Mouse (Mus musculus): ENCODE results near the gene Otub1. TPM values are rescaled to one million over a fixed set of nuclear protein-coding genes. Genes with fewer than 3 reads are reported as not detected.

Otub1 gene
- polyA plus RNA-seq, 1 experiment from 2014 or later, result 242 TPM

DNA sequence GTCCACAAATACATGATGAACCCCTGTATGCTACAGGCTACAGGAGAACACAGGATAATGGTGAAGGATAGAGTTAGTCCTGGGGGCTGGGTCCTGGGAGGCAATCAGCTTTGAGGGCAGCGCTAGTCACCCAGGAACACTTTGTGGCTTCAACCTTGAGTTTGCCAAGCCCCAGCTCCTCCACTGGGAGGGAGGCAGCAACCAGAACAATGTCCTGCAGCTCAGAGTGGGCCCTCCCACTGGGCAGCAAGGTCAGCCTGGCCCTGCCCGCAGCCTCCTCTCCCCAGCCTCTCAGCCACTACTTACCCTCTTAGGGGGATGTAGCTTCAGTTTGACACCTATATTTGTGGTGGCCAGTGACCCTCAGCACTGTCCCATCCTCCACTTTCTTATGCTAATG, 37.7 kb downstream of the Otub1 start:
- no peak overlapping the region for H3K4me2 ChIP-seq
- no peaks in the 10 kb centered on the region for H3K36me3 ChIP-seq (ENCODE audit: poor library complexity, severe bottlenecking)
- no peaks in the 10 kb centered on the region for H3K9me3 ChIP-seq (replicated peaks)
- H3K4me1 ChIP-seq, result peaks cover 59% of the 10 kb centered on the region
- H3K9ac ChIP-seq, result no peak overlapping the region
- H3K27ac ChIP-seq, result no peak overlapping the region
- 35% methylated on average over 2 of the region's 2 CpGs for WGBS
- peaks cover 33% of the 10 kb centered on the region for H3K27me3 ChIP-seq
- H3K4me3 ChIP-seq, result no peak overlapping the region
- ATAC-seq, result no peak

DNA sequence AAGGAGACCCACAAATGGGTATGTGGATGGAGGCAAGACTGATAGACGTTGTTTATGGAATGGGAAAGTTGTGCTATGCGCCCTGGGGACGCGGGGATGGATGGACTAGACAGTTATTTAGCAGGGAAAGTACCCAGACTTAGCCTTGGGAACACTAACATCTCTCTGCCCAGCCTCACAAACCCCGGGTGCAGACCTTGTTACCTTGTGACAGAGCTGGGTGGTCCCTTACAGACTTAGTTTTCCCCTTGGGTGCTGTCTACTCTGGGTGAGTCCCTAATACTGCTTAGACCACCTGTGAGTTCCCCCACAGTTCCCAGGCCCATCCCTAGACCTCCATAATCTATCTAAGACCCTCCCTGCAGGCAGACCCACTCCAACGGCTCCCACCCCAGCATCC, 39.3 kb downstream of the Otub1 start:
- Histone ChIP-seq H3K4me1 (peaks cover 51% of the 10 kb centered on the region), H3K9me3 (replicated peaks) (no peaks in the 10 kb centered on the region), H3K9ac (no peak overlapping the region), H3K27ac (no peak overlapping the region), H3K4me3 (no peak overlapping the region), H3K27me3 (peaks cover 43% of the 10 kb centered on the region), H3K36me3 (ENCODE audit: poor library complexity, severe bottlenecking) (no peaks in the 10 kb centered on the region), H3K4me2 (no peak overlapping the region)
- WGBS, result 11% methylated on average over 6 of the region's 6 CpGs
- ATAC-seq, result no peak

DNA sequence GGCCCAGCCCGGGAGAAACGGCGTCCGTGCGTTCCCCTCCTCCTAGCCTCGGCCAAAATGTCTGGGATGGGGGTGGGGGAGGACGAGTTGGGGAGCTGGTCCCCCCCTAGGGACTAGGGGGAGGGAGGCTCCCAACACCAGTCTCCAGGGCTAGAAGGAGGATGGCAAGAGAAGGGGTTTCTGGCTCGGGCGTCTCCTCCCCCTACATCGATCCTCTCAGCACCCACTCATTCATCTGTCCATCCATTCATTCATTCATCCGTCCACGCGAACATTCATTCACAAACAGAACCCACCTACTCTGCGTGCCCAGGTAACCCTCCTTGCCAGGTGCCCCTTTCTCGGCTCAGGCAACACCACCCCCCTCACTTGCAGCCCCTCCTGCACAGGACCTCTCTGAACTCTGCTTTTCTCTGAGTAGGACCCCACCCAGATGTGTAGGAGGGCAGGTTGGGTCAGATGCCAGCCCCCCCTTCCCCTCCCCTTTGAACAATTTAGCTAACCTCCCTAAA, 39.9 kb downstream of the Otub1 start:
- H3K36me3 ChIP-seq (ENCODE audit: poor library complexity, severe bottlenecking), result no peaks in the 10 kb centered on the region
- no peaks in the 10 kb centered on the region for H3K9me3 ChIP-seq (replicated peaks)
- peak overlapping the region; percentile 88 for H3K9ac ChIP-seq
- no peak overlapping the region for H3K27ac ChIP-seq
- no peak; the same call in 1 of the 2 replicates for ATAC-seq
- H3K4me1 ChIP-seq, result peaks cover 46% of the 10 kb centered on the region
- 5% methylated on average over 13 of the region's 15 CpGs for WGBS
- peak overlapping the region; percentile 98 for H3K4me2 ChIP-seq
- H3K27me3 ChIP-seq, result peaks cover 45% of the 10 kb centered on the region
- peak overlapping the region; percentile 80 for H3K4me3 ChIP-seq

DNA sequence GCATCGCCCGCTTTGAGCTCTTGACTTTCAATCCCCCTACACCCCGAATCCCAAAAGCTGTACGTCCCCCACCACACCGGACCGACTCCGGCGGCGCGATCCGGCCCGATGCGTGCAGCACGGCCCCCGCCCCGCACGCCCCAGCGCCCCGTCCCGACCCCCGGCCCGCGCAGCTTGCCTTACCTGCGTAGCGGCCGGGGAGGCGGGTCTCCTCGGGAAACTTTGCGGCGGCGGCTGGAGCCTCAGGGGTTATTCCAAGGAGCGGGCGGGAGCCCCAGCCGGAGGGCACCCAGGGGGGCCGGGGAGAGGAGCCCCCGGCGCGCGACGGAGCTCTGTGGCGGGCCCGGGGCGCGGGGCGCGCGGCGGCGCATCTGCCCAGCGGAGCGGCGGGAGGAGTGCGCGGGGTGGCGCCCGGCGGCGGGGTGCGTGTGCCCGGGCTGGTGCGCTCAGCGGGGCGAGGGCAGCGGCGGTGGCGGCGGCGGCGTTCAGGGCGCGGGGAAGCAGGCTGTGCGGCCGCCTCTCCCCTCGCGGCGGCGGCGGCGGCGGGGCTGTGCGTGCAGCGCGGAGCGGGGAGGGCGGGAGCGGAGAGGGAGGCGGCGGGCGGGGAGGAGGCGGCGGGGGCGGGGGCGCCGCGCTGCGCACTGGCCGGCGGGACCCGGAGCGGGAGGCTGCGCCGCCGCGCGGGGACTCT, 40.5 kb downstream of the Otub1 start:
- Histone ChIP-seq H3K4me1 (peaks cover 44% of the 10 kb centered on the region), H3K27me3 (peaks cover 49% of the 10 kb centered on the region), H3K4me3 (peak overlapping the region; percentile 80), H3K4me2 (peak overlapping the region; percentile 98), H3K27ac (0 out of 2 replicates have a peak overlapping the region, but pooled peaks have one; percentile 40), H3K9ac (peak overlapping the region; percentile 88), H3K9me3 (replicated peaks) (no peaks in the 10 kb centered on the region), H3K36me3 (ENCODE audit: poor library complexity, severe bottlenecking) (no peaks in the 10 kb centered on the region)
- WGBS, result under 1% methylated on average over 74 of the region's 105 CpGs
- ATAC-seq, result peak; percentile 57

DNA sequence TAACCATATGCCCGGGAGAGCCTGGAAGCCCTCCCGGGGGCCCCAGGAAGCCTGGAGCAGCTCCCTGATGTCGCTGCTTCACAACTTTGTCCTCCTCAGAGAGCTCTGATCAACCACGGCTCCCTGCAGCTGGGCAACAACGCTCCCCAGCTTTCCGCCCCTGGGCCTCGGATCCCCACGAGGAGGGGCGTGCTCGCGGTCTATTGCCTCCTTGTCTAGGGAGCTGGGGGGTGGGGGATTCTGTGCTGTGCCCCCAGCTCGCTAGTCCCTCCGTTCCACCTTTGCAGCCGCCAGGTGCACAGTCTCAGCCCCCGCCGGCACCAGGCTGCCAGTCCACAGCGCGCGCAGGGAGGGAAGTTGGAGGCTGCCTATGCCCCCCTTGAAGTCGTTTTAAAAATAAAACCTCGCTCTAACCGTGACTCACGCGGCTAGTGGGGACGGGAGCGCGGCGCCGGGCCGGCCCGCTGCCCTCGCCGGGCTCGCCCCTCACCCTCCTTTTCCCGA, 41.2 kb downstream of the Otub1 start:
- WGBS, result under 1% methylated on average over 34 of the region's 35 CpGs
- Histone ChIP-seq H3K9me3 (replicated peaks) (no peaks in the 10 kb centered on the region), H3K9ac (peak overlapping the region; percentile 88), H3K4me1 (peaks cover 51% of the 10 kb centered on the region), H3K27me3 (peaks cover 49% of the 10 kb centered on the region), H3K4me3 (peak overlapping the region; percentile 80), H3K4me2 (peak overlapping the region; percentile 98), H3K36me3 (ENCODE audit: poor library complexity, severe bottlenecking) (no peaks in the 10 kb centered on the region), H3K27ac (peak overlapping the region; percentile 48)
- 0 out of 2 replicates have a peak, but pooled peaks have one; percentile 1 for ATAC-seq

DNA sequence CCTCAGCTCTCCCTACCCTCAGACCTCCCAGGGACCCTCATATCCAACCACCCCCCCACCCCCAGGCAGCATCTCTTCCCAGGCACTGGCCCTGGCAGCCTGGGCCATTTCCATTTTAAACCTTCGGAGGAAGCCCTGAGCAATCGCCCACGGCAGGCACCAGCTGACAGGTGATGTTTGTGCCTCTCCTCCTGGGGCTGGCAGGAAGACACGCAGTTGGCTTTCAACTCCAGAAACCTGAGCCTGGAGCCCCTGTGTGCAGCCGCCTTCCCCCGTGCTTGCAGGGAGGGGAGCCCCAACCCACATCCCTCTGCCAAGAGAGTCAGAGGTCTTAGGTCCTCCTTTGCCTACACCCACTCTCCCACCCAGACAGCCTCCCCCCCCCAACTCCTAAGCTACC, 41.9 kb downstream of the Otub1 start:
- Histone ChIP-seq H3K9me3 (replicated peaks) (no peaks in the 10 kb centered on the region), H3K27ac (peak overlapping the region; percentile 48; the same call in 1 of the 2 replicates), H3K4me3 (peak overlapping the region; percentile 80), H3K9ac (peak overlapping the region; percentile 88), H3K36me3 (ENCODE audit: poor library complexity, severe bottlenecking) (no peaks in the 10 kb centered on the region), H3K4me2 (peak overlapping the region; percentile 98), H3K27me3 (peaks cover 53% of the 10 kb centered on the region), H3K4me1 (peaks cover 58% of the 10 kb centered on the region)
- no peak for ATAC-seq
- WGBS, result 9% methylated on average over 6 of the region's 6 CpGs

DNA sequence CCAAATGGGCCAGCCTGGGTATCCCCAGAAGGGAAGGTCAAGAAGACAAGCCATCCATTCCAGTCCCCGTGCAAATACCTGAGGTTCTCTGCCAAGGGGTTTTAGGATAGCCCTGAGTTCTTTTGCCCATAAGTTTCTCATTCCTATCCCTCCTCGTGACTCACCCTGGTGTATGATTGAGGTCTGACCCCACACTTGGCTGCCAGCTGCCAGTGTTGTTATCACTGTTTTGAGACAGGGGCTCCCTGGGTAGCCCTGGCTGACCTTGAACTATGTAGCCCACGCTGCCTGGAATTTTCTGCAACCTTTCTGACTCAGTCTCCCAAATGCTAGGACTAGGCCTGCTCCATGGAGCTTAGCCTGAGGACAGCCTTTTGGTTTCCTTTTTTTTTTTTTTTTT, 45.1 kb downstream of the Otub1 start:
- H3K27ac ChIP-seq, result no peak overlapping the region

DNA sequence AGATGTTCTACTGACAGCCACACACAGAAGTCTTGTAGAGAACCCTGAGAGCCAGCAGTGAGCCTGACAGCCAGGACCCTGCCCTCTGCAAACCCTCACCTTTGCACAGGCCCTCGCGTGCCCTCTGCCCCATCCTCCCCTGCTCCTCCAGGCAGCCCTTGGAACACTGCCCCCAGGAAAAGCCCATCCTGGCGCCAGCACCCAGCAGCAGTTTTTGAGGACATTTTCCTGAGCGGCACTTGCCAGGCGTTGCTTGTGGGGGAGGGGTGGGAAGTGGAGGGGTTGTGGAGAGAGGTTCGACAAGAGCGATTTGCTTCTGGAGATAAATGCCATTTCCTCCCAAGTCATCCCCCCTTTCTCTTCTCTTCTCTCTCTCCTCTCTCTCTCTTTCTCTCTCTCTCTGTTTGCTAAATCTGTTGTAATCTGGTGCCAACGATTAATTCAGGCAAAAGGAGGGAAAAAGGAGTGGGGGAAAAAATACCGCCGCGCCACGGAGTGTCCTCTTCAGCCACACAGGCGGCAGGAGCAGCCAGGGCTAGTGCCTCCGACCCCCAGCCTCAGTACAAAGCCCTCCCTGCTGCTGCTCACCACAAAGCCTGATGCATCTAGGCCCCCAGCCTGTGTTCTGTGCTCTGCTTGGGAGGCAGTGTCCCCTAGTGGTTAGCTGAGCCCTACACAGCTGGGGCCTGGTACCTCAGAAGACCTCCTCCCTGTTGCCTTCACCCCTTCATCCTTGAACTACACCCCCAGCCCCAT, 45.8 kb downstream of the Otub1 start:
- Histone ChIP-seq H3K27me3 (peaks cover 43% of the 10 kb centered on the region), H3K36me3 (ENCODE audit: poor library complexity, severe bottlenecking) (no peaks in the 10 kb centered on the region), H3K9ac (peak overlapping the region; percentile 58; the same call in 1 of the 2 replicates), H3K4me2 (peak overlapping the region; percentile 47), H3K4me3 (0 out of 2 replicates have a peak overlapping the region, but pooled peaks have one; percentile 7), H3K27ac (peak overlapping the region; percentile 75), H3K4me1 (peaks cover 73% of the 10 kb centered on the region), H3K9me3 (replicated peaks) (no peaks in the 10 kb centered on the region)
- peak; percentile 86 for ATAC-seq
- 3% methylated on average over 13 of the region's 14 CpGs for WGBS

More for the DNA sequence above, 45.1 kb downstream of the Otub1 start:
- ATAC-seq, result no peak
- Histone ChIP-seq H3K36me3 (ENCODE audit: poor library complexity, severe bottlenecking) (no peaks in the 10 kb centered on the region), H3K9ac (no peak overlapping the region), H3K27me3 (peaks cover 45% of the 10 kb centered on the region), H3K4me1 (peaks cover 76% of the 10 kb centered on the region), H3K4me2 (no peak overlapping the region), H3K4me3 (no peak overlapping the region), H3K9me3 (replicated peaks) (no peaks in the 10 kb centered on the region)
- 74% methylated on average over 3 of the region's 3 CpGs for WGBS

DNA sequence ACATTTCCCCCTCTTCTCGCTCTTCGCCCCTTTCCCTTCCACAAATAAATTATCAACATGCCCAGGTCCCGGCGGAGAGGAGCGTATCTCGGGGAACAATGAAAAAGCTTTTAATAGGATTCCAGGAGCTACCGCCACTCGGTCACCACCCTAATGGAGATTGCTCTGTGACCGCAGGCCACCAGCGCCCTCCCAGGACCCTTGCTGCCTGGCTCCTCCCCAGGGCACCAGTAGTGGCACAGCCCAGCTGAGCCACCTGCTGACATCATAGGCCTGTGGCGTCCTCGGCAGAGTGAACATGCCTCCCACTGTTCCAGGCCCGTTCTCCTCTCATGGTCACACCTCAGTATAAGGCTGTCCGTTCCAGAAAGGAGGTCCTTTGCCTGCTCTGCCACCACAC, 48.4 kb downstream of the Otub1 start:
- no peaks in the 10 kb centered on the region for H3K9me3 ChIP-seq (replicated peaks)
- peak overlapping the region; percentile 4; the same call in 1 of the 2 replicates for H3K4me2 ChIP-seq
- H3K4me1 ChIP-seq, result peaks cover 73% of the 10 kb centered on the region
- no peak for ATAC-seq
- no peaks in the 10 kb centered on the region for H3K36me3 ChIP-seq (ENCODE audit: poor library complexity, severe bottlenecking)
- 0 out of 2 replicates have a peak overlapping the region, but pooled peaks have one; percentile 53 for H3K27ac ChIP-seq
- no peak overlapping the region for H3K4me3 ChIP-seq
- WGBS, result 22% methylated on average over 14 of the region's 14 CpGs
- peak overlapping the region; percentile 45 for H3K9ac ChIP-seq
- H3K27me3 ChIP-seq, result peaks cover 26% of the 10 kb centered on the region

DNA sequence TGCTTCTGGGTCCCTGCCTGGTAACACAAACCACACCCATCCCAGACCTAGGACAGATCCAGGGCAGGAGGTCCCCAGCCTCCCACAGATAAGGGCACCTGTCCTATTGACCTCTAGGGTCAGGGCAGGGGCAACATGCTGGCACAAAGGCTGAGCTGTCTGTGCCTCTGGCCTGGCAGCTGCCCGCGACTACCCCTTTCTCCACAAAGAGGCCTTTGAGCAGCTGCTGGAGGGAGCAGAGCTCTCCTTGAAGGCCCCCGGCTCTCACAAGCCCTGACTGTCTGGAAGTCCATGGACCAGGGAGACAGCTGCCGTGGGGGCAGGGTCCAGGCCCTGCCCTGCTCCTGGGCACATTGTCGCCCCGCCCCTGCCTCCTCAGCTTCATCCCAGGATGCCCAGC, 50.9 kb downstream of the Otub1 start:
- Histone ChIP-seq H3K27me3 (peaks cover 12% of the 10 kb centered on the region; the same call in 1 of the 2 replicates), H3K9me3 (replicated peaks) (no peaks in the 10 kb centered on the region), H3K4me3 (no peak overlapping the region), H3K4me2 (no peak overlapping the region), H3K36me3 (ENCODE audit: poor library complexity, severe bottlenecking) (no peaks in the 10 kb centered on the region; the same call in 1 of the 2 replicates), H3K9ac (peak overlapping the region; percentile 5), H3K27ac (peak overlapping the region; percentile 26), H3K4me1 (peaks cover 87% of the 10 kb centered on the region)
- ATAC-seq, result no peak
- WGBS, result 48% methylated on average over 6 of the region's 6 CpGs

DNA sequence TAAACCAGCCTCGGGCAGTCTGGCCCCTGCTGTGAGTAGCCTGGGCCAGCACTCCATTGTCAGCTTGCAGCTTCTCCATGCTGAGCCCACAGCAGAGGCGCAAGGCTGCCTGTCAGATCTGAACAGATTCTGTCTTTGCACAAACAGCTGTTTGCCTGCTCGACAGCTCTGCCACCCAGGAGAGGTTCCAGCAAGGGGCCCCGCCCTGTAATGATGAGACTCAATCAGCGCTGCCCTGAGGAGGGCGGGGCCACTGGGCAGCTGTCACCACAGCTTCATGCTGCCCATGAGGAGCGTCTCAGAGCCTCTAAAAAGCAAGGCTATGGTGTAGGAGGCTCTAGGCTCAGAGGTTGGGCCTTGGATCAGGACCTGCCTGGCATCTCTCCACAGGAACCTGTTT, 52.9 kb downstream of the Otub1 start:
- Histone ChIP-seq H3K27me3 (0 out of 2 replicates have a peak, but pooled peaks cover 5% of the 10 kb centered on the region), H3K9me3 (replicated peaks) (no peaks in the 10 kb centered on the region), H3K27ac (peak overlapping the region; percentile 68), H3K36me3 (ENCODE audit: poor library complexity, severe bottlenecking) (no peaks in the 10 kb centered on the region; the same call in 1 of the 2 replicates), H3K4me3 (no peak overlapping the region), H3K4me2 (no peak overlapping the region), H3K4me1 (peaks cover 91% of the 10 kb centered on the region), H3K9ac (no peak overlapping the region)
- ATAC-seq, result peak; percentile 31; the same call in 1 of the 2 replicates
- WGBS, result 25% methylated on average over 7 of the region's 7 CpGs

Measured in forebrain, embryonic 13.5 days (tissue).